Mouse (Mus musculus) limb, embryonic 14.5 days (tissue): ENCODE measurements around the gene Crebrf. TPM values are rescaled to one million over a fixed set of nuclear protein-coding genes. Genes with fewer than 3 reads are reported as not detected.

Source experiments
- ATAC-seq: fragments of 200-750 bp; cut with Nextera tagmentation; 2 replicates; pipeline ENCODE4 v1.8.0; 2017; ENCODE audit warnings: low read depth, moderate number of reproducible peaks, moderate TSS enrichment; ENCODE audit not compliant: low FRiP score
- DNase-seq: peaks from one replicate; pipeline ENCODE4 v3.0.0-alpha.2; 2015; ENCODE audit warnings: low spot score
- H3K27ac ChIP-seq: fragments of 300-500 bp; sonication (generic); replicated peaks from 2 replicates; pipeline ENCODE4 v1.5.1; 2014; ENCODE audit warnings: low read depth, mild to moderate bottlenecking, low read length, moderate library complexity, mixed read lengths
- H3K27me3 ChIP-seq: fragments of 300-500 bp; sonication (generic); 2 replicates; pipeline ENCODE4 v1.6.1; 2014; ENCODE audit warnings: low read length, mixed read lengths; ENCODE audit not compliant: control insufficient read depth, insufficient read depth
- H3K36me3 ChIP-seq: fragments of 300-500 bp; sonication (generic); 2 replicates; pipeline ENCODE4 v1.6.1; 2014; ENCODE audit warnings: mild to moderate bottlenecking, low read length, moderate library complexity, mixed read lengths; ENCODE audit not compliant: control insufficient read depth, insufficient read depth
- H3K4me1 ChIP-seq: fragments of 300-500 bp; sonication (generic); 2 replicates; pipeline ENCODE4 v1.6.1; 2014; ENCODE audit warnings: antibody characterized with exemption, low read length, mixed read lengths; ENCODE audit not compliant: control insufficient read depth, insufficient read depth
- H3K4me2 ChIP-seq: fragments of 300-500 bp; sonication (generic); replicated peaks from 2 replicates; pipeline ENCODE4 v1.6.1; 2014; ENCODE audit warnings: low read depth, mild to moderate bottlenecking, low read length, moderate library complexity; ENCODE audit not compliant: severe bottlenecking
- H3K4me3 ChIP-seq: fragments of 300-500 bp; sonication (generic); replicated peaks from 2 replicates; pipeline ENCODE4 v1.5.1; 2014; ENCODE audit warnings: low read length
- H3K9ac ChIP-seq: fragments of 300-500 bp; sonication (generic); 2 replicates; pipeline ENCODE4 v1.6.1; 2014; ENCODE audit warnings: mild to moderate bottlenecking, low read depth, low read length, moderate library complexity; ENCODE audit not compliant: severe bottlenecking
- H3K9me3 ChIP-seq: fragments of 300-500 bp; sonication (generic); 2 replicates; pipeline ENCODE4 v1.6.1; 2016; ENCODE audit warnings: low read length; ENCODE audit not compliant: control insufficient read depth
- POLR2A ChIP-seq: fragments of 200-500 bp; IDR thresholded peaks from 2 replicates; pipeline ENCODE4 v1.8.0; 2012; ENCODE audit warnings: inconsistent platforms, mild to moderate bottlenecking, moderate library complexity, borderline replicate concordance; ENCODE audit not compliant: insufficient read depth, insufficient read length; ENCODE audit errors: extremely low read depth
- WGBS: fragments of 180-500 bp; shearing (Covaris S2); extraction: QIAGEN DNeasy Blood & Tissue Kit; methylation state at CpG from one replicate; pipeline ENCODE4 v1.1.7; 2014; 5-methylcytosine and 5-hydroxymethylcytosine counted together
- polyA plus RNA-seq, 2 experiments: library from polyadenylated mRNA; depleted of rRNA in 1 of 2; stranded (reverse) in 1 of 2; unstranded in 1 of 2; fragments of >200 nt; fragmentation: Nextera tagmentation in 1 of 2; extraction: Ambion mirVana in 1 of 2; gene quantifications; 2 replicates each; pipeline versions ENCODE4 v1.2.1 to v1.2.3; 2012 to 2014

Gene Crebrf
- polyA plus RNA-seq, 2 experiments: 4.9 to 6.5 TPM

- H3K4me3 ChIP-seq: no peak overlapping the region
- H3K9me3 ChIP-seq: no peaks in the 10 kb centered on the region
- no peak overlapping the region for H3K9ac ChIP-seq
- no peak overlapping the region for H3K4me2 ChIP-seq
- H3K27me3 ChIP-seq: no peaks in the 10 kb centered on the region
- H3K27ac ChIP-seq: no peak overlapping the region
- 81% methylated on average over 1 of the region's 1 CpGs for WGBS
- no peaks in the 10 kb centered on the region for H3K4me1 ChIP-seq
- no peaks in the 10 kb centered on the region for H3K36me3 ChIP-seq
- ATAC-seq: no peak
- TF ChIP-seq POLR2A: no peak
- no peak for DNase-seq
These were observed 11.2 kb downstream of the Crebrf start for GRCm38 (mm10) chr17:26726674-26727073.

DNA sequence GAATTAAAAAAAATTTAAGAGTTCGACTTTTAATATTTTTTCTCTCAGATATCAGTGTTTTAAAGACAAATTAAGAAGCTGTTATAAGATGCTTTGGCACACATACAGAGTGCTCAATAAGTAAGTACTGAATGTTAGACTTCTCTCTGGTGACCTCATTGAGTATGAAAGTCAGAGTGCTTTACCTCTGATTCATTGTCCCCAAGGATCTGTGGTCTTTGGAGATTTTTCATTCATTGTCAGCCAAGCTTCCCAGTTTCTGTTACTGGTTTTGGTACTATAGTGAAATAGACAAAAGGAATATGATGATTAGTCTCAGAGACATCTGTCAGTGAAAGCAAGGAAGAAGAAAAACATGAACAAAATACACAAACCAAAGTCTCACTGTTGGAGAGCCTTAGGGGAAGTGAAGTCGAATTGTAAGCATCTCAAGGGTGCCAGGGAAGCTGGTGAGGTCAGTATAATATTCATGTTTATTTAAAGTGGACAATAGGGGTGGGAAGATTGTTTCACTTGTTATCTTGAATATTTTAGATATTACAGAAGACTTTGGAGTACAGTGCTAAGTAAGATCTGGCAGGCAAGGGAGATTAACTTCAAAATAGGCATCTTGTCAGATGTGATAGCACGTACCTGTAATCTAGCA is 11.8 kb downstream of the Crebrf start:
- no peak overlapping the region for H3K9ac ChIP-seq
- DNase-seq: no peak

GRCm38 (mm10) chr17:26742581-26742980 is 27.1 kb downstream of the Crebrf start:
- Histone ChIP-seq H3K27ac (no peak overlapping the region), H3K9me3 (no peaks in the 10 kb centered on the region), H3K9ac (no peak overlapping the region), H3K27me3 (no peaks in the 10 kb centered on the region), H3K4me1 (no peaks in the 10 kb centered on the region), H3K4me2 (no peak overlapping the region), H3K36me3 (0 out of 2 replicates have a peak, but pooled peaks cover 4% of the 10 kb centered on the region), H3K4me3 (no peak overlapping the region)
- WGBS: 57% methylated on average over 4 of the region's 4 CpGs
- no peak for TF ChIP-seq POLR2A
- ATAC-seq: no peak
- no peak for DNase-seq

More for the DNA sequence above, 11.8 kb downstream of the Crebrf start:
- Histone ChIP-seq H3K9me3 (no peaks in the 10 kb centered on the region), H3K36me3 (no peaks in the 10 kb centered on the region), H3K4me1 (no peaks in the 10 kb centered on the region), H3K27me3 (no peaks in the 10 kb centered on the region), H3K27ac (no peak overlapping the region), H3K4me2 (no peak overlapping the region), H3K4me3 (no peak overlapping the region)
- TF ChIP-seq POLR2A: no peak
- ATAC-seq: no peak
- WGBS: 73% methylated on average over 3 of the region's 3 CpGs

GRCm38 (mm10) chr17:26743294-26743693 is 27.8 kb downstream of the Crebrf start:
- ATAC-seq (no peak), DNase-seq (no peak)
- Histone ChIP-seq H3K36me3 (0 out of 2 replicates have a peak, but pooled peaks cover 4% of the 10 kb centered on the region), H3K27me3 (no peaks in the 10 kb centered on the region), H3K9me3 (no peaks in the 10 kb centered on the region), H3K4me1 (no peaks in the 10 kb centered on the region), H3K4me3 (no peak overlapping the region), H3K27ac (no peak overlapping the region), H3K4me2 (no peak overlapping the region), H3K9ac (no peak overlapping the region)
- 60% methylated on average over 1 of the region's 1 CpGs for WGBS
- TF ChIP-seq POLR2A: no peak

DNA sequence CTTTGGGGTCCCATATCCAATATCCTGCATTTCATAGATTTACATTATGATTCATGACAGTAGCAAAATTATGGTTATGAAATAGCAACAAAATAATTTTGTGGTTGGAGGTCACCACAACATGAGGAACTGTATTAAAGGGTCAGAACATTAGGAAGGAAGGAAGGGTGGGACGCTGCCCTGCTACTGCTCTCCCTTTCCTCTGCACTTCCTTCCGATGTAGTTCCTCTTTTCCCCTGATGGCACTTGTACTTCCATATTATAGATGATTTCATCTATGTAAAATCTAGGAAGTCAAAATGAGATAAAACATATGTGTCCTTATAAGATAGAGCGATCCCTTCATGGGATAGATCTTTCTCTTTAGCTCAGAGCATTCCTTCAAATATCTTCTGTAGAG is 34.5 kb downstream of the Crebrf start:
- Histone ChIP-seq H3K4me3 (no peak overlapping the region), H3K9ac (no peak overlapping the region), H3K36me3 (no peaks in the 10 kb centered on the region), H3K9me3 (no peaks in the 10 kb centered on the region), H3K4me2 (no peak overlapping the region), H3K27ac (no peak overlapping the region), H3K27me3 (no peaks in the 10 kb centered on the region), H3K4me1 (no peaks in the 10 kb centered on the region)
- DNase-seq (no peak), ATAC-seq (no peak)
- no peak for TF ChIP-seq POLR2A
- WGBS: 86% methylated on average over 3 of the region's 3 CpGs
